Mouse (Mus musculus) liver, postnatal 0 days (tissue): ENCODE data around the gene Birc7. TPM values are rescaled to one million over a fixed set of nuclear protein-coding genes. Genes with fewer than 3 reads are reported as not detected.

ENCODE experiments used
- ATAC-seq: fragments of 200-750 bp; cut with Nextera tagmentation; 2 replicates; pipeline ENCODE4 v1.8.0; 2017; ENCODE audit warnings: mild to moderate bottlenecking, moderate library complexity
- DNase-seq: peaks from one replicate; pipeline ENCODE4 v3.0.0-alpha.2; 2016
- H3K27ac ChIP-seq: fragments of 300-500 bp; sonication (generic); 2 replicates; pipeline ENCODE4 v1.5.1; 2014; ENCODE audit warnings: antibody characterized with exemption, moderate library complexity, mild to moderate bottlenecking, low read depth
- H3K27me3 ChIP-seq: fragments of 300-500 bp; sonication (generic); 2 replicates; pipeline ENCODE4 v1.6.1; 2014; ENCODE audit warnings: low read length, control low read depth, mixed read lengths; ENCODE audit not compliant: insufficient read depth
- H3K36me3 ChIP-seq: fragments of 300-500 bp; sonication (generic); replicated peaks from 2 replicates; pipeline ENCODE4 v1.6.1; 2014; ENCODE audit warnings: mild to moderate bottlenecking, control low read depth, low read length, moderate library complexity, mixed read lengths; ENCODE audit not compliant: insufficient read depth
- H3K4me1 ChIP-seq: fragments of 300-500 bp; sonication (generic); 2 replicates; pipeline ENCODE4 v1.6.1; 2014; ENCODE audit warnings: antibody characterized with exemption, mild to moderate bottlenecking, control low read depth; ENCODE audit not compliant: insufficient read depth
- H3K4me2 ChIP-seq: fragments of 300-500 bp; sonication (generic); 2 replicates; pipeline ENCODE4 v1.6.1; 2014; ENCODE audit warnings: low read depth, mild to moderate bottlenecking, low read length, moderate library complexity, mixed read lengths
- H3K4me3 ChIP-seq: fragments of 300-500 bp; sonication (generic); 2 replicates; pipeline ENCODE4 v1.5.1; 2014; ENCODE audit warnings: low read depth, low read length
- H3K9ac ChIP-seq: fragments of 300-500 bp; sonication (generic); replicated peaks from 2 replicates; pipeline ENCODE4 v1.6.1; 2014; ENCODE audit warnings: mild to moderate bottlenecking, moderate library complexity
- H3K9me3 ChIP-seq: fragments of 300-500 bp; sonication (generic); 2 replicates; pipeline ENCODE4 v1.6.1; 2016; ENCODE audit warnings: mild to moderate bottlenecking, control low read depth, low read length, mixed read lengths
- CTCF ChIP-seq: sonication (generic); IDR thresholded peaks from 2 replicates; pipeline ENCODE4 v1.5.1; 2016; ENCODE audit warnings: antibody characterized with exemption, low read depth
- EP300 ChIP-seq: IDR thresholded peaks from 2 replicates; pipeline ENCODE4 v1.6.1; 2016; ENCODE audit warnings: antibody characterized with exemption, low read depth, mild to moderate bottlenecking
- WGBS: fragments of 180-500 bp; shearing (Covaris S2); extraction: QIAGEN DNeasy Blood & Tissue Kit; methylation state at CpG from one replicate; pipeline ENCODE4 v1.1.7; 2014; ENCODE audit not compliant: insufficient replicate concordance; 5-methylcytosine and 5-hydroxymethylcytosine counted together
- polyA plus RNA-seq: library from polyadenylated mRNA; unstranded; fragments of >200 nt; fragmentation: Nextera tagmentation; extraction: Ambion mirVana; gene quantifications from 2 replicates; pipeline ENCODE4 v1.2.1, GENCODE M21; 2015

Gene Birc7
- polyA plus RNA-seq, 1 experiment from 2014 or later, result not detected

- DNase-seq, result no peak
- TF ChIP-seq EP300 (no peak), CTCF (peak; percentile 63)
- H3K9me3 ChIP-seq, result no peaks in the 10 kb centered on the region
- no peak overlapping the region for H3K27ac ChIP-seq
- peaks cover 4% of the 10 kb centered on the region; the same call in 1 of the 2 replicates for H3K27me3 ChIP-seq
- no peak overlapping the region for H3K4me3 ChIP-seq
- peaks cover 3% of the 10 kb centered on the region; the same call in 1 of the 2 replicates for H3K4me1 ChIP-seq
- peaks cover 13% of the 10 kb centered on the region for H3K36me3 ChIP-seq
- 38% methylated on average over 2 of the region's 2 CpGs for WGBS
- ATAC-seq, result no peak
- no peak overlapping the region for H3K4me2 ChIP-seq
- H3K9ac ChIP-seq, result no peak overlapping the region
Measured at GRCm38 (mm10) chr2:180902086-180902485, 26.7 kb upstream of the Birc7 start.

GRCm38 (mm10) chr2:180904435-180905208, 24.2 kb upstream of the Birc7 start:
- Histone ChIP-seq H3K9me3 (no peaks in the 10 kb centered on the region), H3K27me3 (no peaks in the 10 kb centered on the region), H3K4me3 (no peak overlapping the region), H3K4me2 (no peak overlapping the region), H3K27ac (no peak overlapping the region), H3K9ac (no peak overlapping the region), H3K4me1 (peaks cover 3% of the 10 kb centered on the region; the same call in 1 of the 2 replicates), H3K36me3 (peaks cover 18% of the 10 kb centered on the region)
- DNase-seq (no peak), ATAC-seq (no peak)
- 91% methylated on average over 18 of the region's 18 CpGs for WGBS
- TF ChIP-seq CTCF (no peak), EP300 (no peak)

GRCm38 (mm10) chr2:180905556-180906221, 23.1 kb upstream of the Birc7 start:
- peaks cover 24% of the 10 kb centered on the region for H3K36me3 ChIP-seq
- 0 out of 2 replicates have a peak overlapping the region, but pooled peaks have one; percentile 13 for H3K27ac ChIP-seq

GRCm38 (mm10) chr2:180910928-180911327, 17.9 kb upstream of the Birc7 start:
- ATAC-seq, result no peak
- Histone ChIP-seq H3K9me3 (no peaks in the 10 kb centered on the region), H3K4me1 (0 out of 2 replicates have a peak, but pooled peaks cover 5% of the 10 kb centered on the region), H3K27ac (no peak overlapping the region), H3K4me3 (no peak overlapping the region), H3K27me3 (no peaks in the 10 kb centered on the region), H3K9ac (no peak overlapping the region), H3K36me3 (peaks cover 69% of the 10 kb centered on the region), H3K4me2 (no peak overlapping the region)
- no peak for TF ChIP-seq CTCF
- no peak for TF ChIP-seq EP300
- no peak for DNase-seq
- WGBS, result 93% methylated on average over 12 of the region's 12 CpGs

More at GRCm38 (mm10) chr2:180905556-180906221, 23.1 kb upstream of the Birc7 start:
- TF ChIP-seq EP300, result no peak
- peak; percentile 50; the same call in 1 of the 2 replicates for ATAC-seq
- H3K9me3 ChIP-seq, result no peaks in the 10 kb centered on the region
- peaks cover 3% of the 10 kb centered on the region; the same call in 1 of the 2 replicates for H3K4me1 ChIP-seq
- DNase-seq, result no peak
- no peak overlapping the region for H3K9ac ChIP-seq
- no peak overlapping the region for H3K4me3 ChIP-seq
- WGBS, result 49% methylated on average over 5 of the region's 5 CpGs
- no peaks in the 10 kb centered on the region for H3K27me3 ChIP-seq
- H3K4me2 ChIP-seq, result peak overlapping the region; percentile 23; the same call in 1 of the 2 replicates

GRCm38 (mm10) chr2:180915886-180916433, 12.9 kb upstream of the Birc7 start:
- Histone ChIP-seq H3K27ac (no peak overlapping the region), H3K27me3 (no peaks in the 10 kb centered on the region), H3K9ac (no peak overlapping the region), H3K36me3 (peaks cover 69% of the 10 kb centered on the region), H3K4me3 (no peak overlapping the region), H3K4me2 (no peak overlapping the region), H3K4me1 (peaks cover 17% of the 10 kb centered on the region), H3K9me3 (no peaks in the 10 kb centered on the region)
- DNase-seq (no peak), ATAC-seq (no peak)
- no peak for TF ChIP-seq EP300
- TF ChIP-seq CTCF, result no peak
- 45% methylated on average over 3 of the region's 3 CpGs for WGBS
